In the genomic region with DNA sequence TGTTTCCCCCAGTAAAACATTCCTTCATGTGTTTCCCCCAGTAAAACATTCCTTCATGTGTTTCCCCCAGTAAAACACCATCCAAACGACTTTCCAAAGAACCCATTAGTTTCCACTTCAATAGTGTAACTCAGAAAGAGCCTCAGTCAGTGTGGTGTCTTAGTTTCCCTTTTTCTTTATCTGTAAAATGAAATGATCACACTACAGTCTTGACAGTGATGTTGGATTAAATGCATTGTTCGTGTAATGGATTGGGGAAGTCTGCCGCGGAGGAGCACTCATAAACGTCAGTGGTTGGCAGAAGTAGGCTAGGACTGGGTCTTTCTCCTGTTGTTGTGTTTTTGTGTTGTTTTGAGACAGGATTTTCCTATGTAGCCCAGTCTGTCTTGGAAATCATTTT, we compare ENCODE assay signal across 34 mouse cellular contexts.
"Had no signal": no experiment of that assay in that cellular context is flagged by ENCODE, and none has a peak within 500 bp of the region (broad histone marks: within the 10 kb centered on the region; RNA-seq: fewer than 3 reads in every experiment).

No protein-coding gene starts in this region.

- ATAC-seq: hindbrain, embryonic 16.5 days; hindbrain, postnatal 0 days; inflammation-experienced regulatory T-cells, adult 6 months; intestine, embryonic 15.5 days; intestine, embryonic 16.5 days; intestine, postnatal 0 days had no signal

- H3K27me3 ChIP-seq: heart, embryonic 12.5 days; heart, embryonic 13.5 days; heart, embryonic 15.5 days; hindbrain, embryonic 12.5 days; hindbrain, embryonic 13.5 days; hindbrain, embryonic 15.5 days; intestine, embryonic 15.5 days; kidney, embryonic 15.5 days had no signal

- H3K9ac ChIP-seq: heart, embryonic 12.5 days; heart, embryonic 13.5 days; heart, embryonic 15.5 days; hindbrain, embryonic 12.5 days; hindbrain, embryonic 13.5 days; hindbrain, embryonic 14.5 days; hindbrain, embryonic 15.5 days; intestine, embryonic 15.5 days; kidney, embryonic 15.5 days had no signal

- H3K9me3 ChIP-seq: heart, embryonic 10.5 days; heart, embryonic 12.5 days; heart, embryonic 13.5 days; heart, embryonic 15.5 days; hindbrain, embryonic 10.5 days; hindbrain, embryonic 12.5 days; hindbrain, embryonic 13.5 days; hindbrain, embryonic 15.5 days; intestine, embryonic 15.5 days; kidney, embryonic 15.5 days had no signal

- H3K27ac ChIP-seq: heart, embryonic 10.5 days; heart, embryonic 13.5 days; heart, embryonic 15.5 days; hindbrain, embryonic 10.5 days; hindbrain, embryonic 12.5 days; hindbrain, embryonic 13.5 days; hindbrain, embryonic 14.5 days; hindbrain, embryonic 15.5 days; hindbrain, postnatal 0 days; intestine, embryonic 15.5 days; kidney, embryonic 15.5 days; kidney, postnatal 0 days had no signal

- DNase-seq: heart, postnatal 10 days; heart, postnatal 14 days; heart, postnatal 36 days; heart, postnatal 4 days; kidney, adult 11 months; kidney, adult 18-20 months; kidney, adult 2 months; kidney, adult 8-10 months; kidney, adult 9 months; kidney, postnatal 10 days; kidney, postnatal 14 days; kidney, postnatal 25 days; kidney, postnatal 36 days; kidney, postnatal 4 days; layer of hippocampus, adult 9-11 months; layer of hippocampus, postnatal 36 days had no signal

- H3K4me1 ChIP-seq: hindbrain, embryonic 13.5 days; hindbrain, embryonic 15.5 days had no signal

- H3K4me3 ChIP-seq: heart, embryonic 10.5 days; heart, embryonic 12.5 days; heart, embryonic 13.5 days; heart, embryonic 15.5 days; hindbrain, embryonic 10.5 days; hindbrain, embryonic 12.5 days; hindbrain, embryonic 13.5 days; hindbrain, embryonic 15.5 days; intestine, embryonic 15.5 days; kidney, embryonic 15.5 days; layer of hippocampus, adult 2 months had no signal
